20 mouse cellular contexts compared by ENCODE assay signal in genomic region chr6:28306702-28307101, GRCm38 (mm10).
DNase-seq lines count a peak whose midpoint lies in the region; ATAC-seq and TF ChIP-seq lines count a peak whose summit lies in the region.
"Had no signal": no experiment of that assay in that cellular context is flagged by ENCODE, and none has a peak within 500 bp of the region (broad histone marks: within the 10 kb centered on the region; RNA-seq: fewer than 3 reads in every experiment).

No protein-coding gene starts in this region.

- TF ChIP-seq EP300 in CH12.LX (IDR thresholded peaks at IDR 0.05; ENCODE audit: low read length), result peak; percentile 73

- no peak for TF ChIP-seq CTCF in CH12.LX (conservative IDR thresholded peaks at IDR 0.05 in 1 of 2, IDR thresholded peaks at IDR 0.05 in 1 of 2; ENCODE audit: low read depth in 2 of 2, low read length in 2 of 2)

- no peak overlapping the region; the same call in 1 of the 2 replicates for H3K4me2 ChIP-seq in CH12.LX (ENCODE audit: insufficient read depth, low read depth, poor library complexity, severe bottlenecking)
- H3K4me2 ChIP-seq: embryonic facial prominence, embryonic 12.5 days; forebrain, embryonic 13.5 days; forebrain, embryonic 15.5 days had no signal

- H3K4me1 ChIP-seq in CH12.LX (ENCODE audit: control insufficient read depth in 1 of 2, insufficient read depth in 2 of 2), result peaks cover 8 to 41% of the 10 kb centered on the region in 2 experiments
- H3K4me1 ChIP-seq: embryonic facial prominence, embryonic 10.5 days; embryonic facial prominence, embryonic 12.5 days; forebrain, embryonic 13.5 days; forebrain, embryonic 15.5 days had no signal

- dilution Hi-C loops in CH12.LX (cut with MboI; ENCODE audit: extremely low pct_ligation_motif_present, extremely low pct_unique_long_range_greater_than_20kb, low sequenced_read_pairs), result no loop called here

- no peak for TF ChIP-seq RAD21 in CH12.LX (IDR thresholded peaks at IDR 0.05; ENCODE audit: low read depth, low read length)

- 0 out of 2 replicates have a peak, but pooled peaks have one; percentile 23 for ATAC-seq in megakaryocyte progenitor cell, adult 5-6 weeks (replicated peaks; ENCODE audit: poor library complexity)
- ATAC-seq: CD4-positive, CD25-positive, alpha-beta regulatory T cell, adult 4 months; forebrain, embryonic 13.5 days; forebrain, embryonic 15.5 days; forebrain, postnatal 0 days had no signal

- H3K9ac ChIP-seq in CH12.LX (ENCODE audit: insufficient read depth, low read depth), result no peak overlapping the region; the same call in 1 of the 2 replicates
- H3K9ac ChIP-seq: embryonic facial prominence, embryonic 12.5 days; forebrain, embryonic 13.5 days; forebrain, embryonic 15.5 days; forebrain, postnatal 0 days had no signal

- TF ChIP-seq POLR2A in CH12.LX (IDR thresholded peaks at IDR 0.05; ENCODE audit: low read depth, low read length), result no peak

- H3K27ac ChIP-seq in CH12.LX (ENCODE audit: insufficient read depth, low read depth), result no peak overlapping the region
- H3K27ac ChIP-seq: embryonic facial prominence, embryonic 10.5 days; embryonic facial prominence, embryonic 12.5 days; forebrain, embryonic 13.5 days; forebrain, embryonic 15.5 days had no signal

- H3K79me2 ChIP-seq in CH12.LX (replicated peaks; ENCODE audit: control insufficient read depth, extremely low read depth, insufficient read depth, poor library complexity, severe bottlenecking), result no peaks in the 10 kb centered on the region

- no peak overlapping the region for H3K4me3 ChIP-seq in CH12.LX (replicated peaks in 1 of 3; ENCODE audit: low read depth in 2 of 3, low read length in 2 of 3, poor library complexity in 1 of 3)
- H3K4me3 ChIP-seq: embryonic facial prominence, embryonic 10.5 days; embryonic facial prominence, embryonic 12.5 days; forebrain, embryonic 13.5 days; forebrain, embryonic 15.5 days had no signal

- DNase-seq in CH12.LX (ENCODE audit: extremely low read depth), result peak; percentile 65
- DNase-seq in right cerebral cortex, postnatal 25 days, result no peak
- no peak for DNase-seq in adrenal gland, postnatal 4 days (ENCODE audit: low spot score in 2 of 2)
- DNase-seq in kidney, postnatal 36 days, result no peak
- DNase-seq: adrenal gland, adult 2 months; adrenal gland, postnatal 10 days; adrenal gland, postnatal 25 days; B cell, adult 2 months; cerebellum, adult 11-12 months; cerebellum, adult 2 months; cerebellum, adult 9-10 months; cerebellum, postnatal 10 days; cerebellum, postnatal 25 days; forebrain, postnatal 0 days had no signal

- in situ Hi-C loops in CH12.LX (cut with MboI; ENCODE audit: low pct_ligation_motif_present, low pct_unique_long_range_greater_than_20kb, low sequenced_read_pairs), result no loop called here

- no peaks in the 10 kb centered on the region for H3K27me3 ChIP-seq in CH12.LX (replicated peaks)
- H3K27me3 ChIP-seq: embryonic facial prominence, embryonic 12.5 days; forebrain, embryonic 13.5 days; forebrain, embryonic 15.5 days had no signal

- H3K36me3 ChIP-seq in CH12.LX (replicated peaks in 1 of 2; ENCODE audit: control insufficient read depth in 1 of 2, insufficient read depth in 1 of 2, low read length in 1 of 2), result no peaks in the 10 kb centered on the region
- H3K36me3 ChIP-seq: embryonic facial prominence, embryonic 10.5 days; embryonic facial prominence, embryonic 12.5 days; forebrain, embryonic 15.5 days had no signal

- no peaks in the 10 kb centered on the region for H3K9me3 ChIP-seq in CH12.LX (replicated peaks; ENCODE audit: low read length)
- H3K9me3 ChIP-seq: embryonic facial prominence, embryonic 10.5 days; embryonic facial prominence, embryonic 12.5 days; forebrain, embryonic 13.5 days; forebrain, embryonic 15.5 days had no signal

TF ChIP-seq in CH12.LX, 34 proteins besides CTCF, POLR2A, EP300 and RAD21:
- TF ChIP-seq SIN3A (IDR thresholded peaks at IDR 0.05; ENCODE audit: low read length), result 0 out of 2 replicates have a peak, but pooled peaks have one; percentile 39
- peak; percentile 50; the same call in 1 of the 2 replicates for TF ChIP-seq BHLHE40 (IDR thresholded peaks at IDR 0.05; ENCODE audit: low read depth, low read length)
- TF ChIP-seq ETS1 (conservative IDR thresholded peaks at IDR 0.05; ENCODE audit: low read depth, low read length), result 0 out of 2 replicates have a peak, but pooled peaks have one; percentile 51
- TF ChIP-seq GABPA (IDR thresholded peaks at IDR 0.05; ENCODE audit: insufficient replicate concordance, low read depth, low read length), result no peak
- TF ChIP-seq IRF4 (IDR thresholded peaks at IDR 0.05; ENCODE audit: low read depth, low read length), result peak; percentile 78
- 0 out of 2 replicates have a peak, but pooled peaks have one; percentile 49 for TF ChIP-seq JUND (conservative IDR thresholded peaks at IDR 0.05; ENCODE audit: low read depth, low read length)
- TF ChIP-seq TCF12 (IDR thresholded peaks at IDR 0.05; ENCODE audit: low read depth, low read length), result no peak
